Mouse (Mus musculus): ENCODE measurements at regions not wholly inside any gene's neighbourhood (a gene's known extent, or its start where the extent isn't known, plus 50 kb on each side); places are given as distances from the start of the nearest gene placed in this dataset.

DNA sequence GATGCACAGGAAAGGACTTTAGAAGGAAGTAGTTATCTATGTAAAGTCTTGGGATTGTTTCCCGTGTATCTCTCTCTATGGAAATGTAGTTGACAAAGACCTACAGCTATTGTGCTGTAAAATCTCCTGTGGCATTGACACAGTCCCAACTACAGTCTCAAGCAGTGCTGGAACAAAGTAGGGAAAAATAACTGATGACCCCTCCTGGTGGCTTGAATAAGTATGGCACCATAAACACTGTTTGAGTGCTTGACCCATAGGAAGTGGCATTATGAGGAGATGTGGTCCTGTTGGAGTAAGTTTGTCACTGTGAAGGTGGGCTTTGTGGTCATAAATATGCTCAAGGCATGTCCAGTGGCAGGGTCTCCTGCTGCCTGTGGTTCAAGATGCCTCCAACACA, 928.4 kb upstream of the Mms22l start:
- no peak for ATAC-seq (ENCODE audit: low FRiP score)
- 59% methylated on average over 1 of the region's 1 CpGs for WGBS
- Histone ChIP-seq H3K4me3 (no peak overlapping the region), H3K27me3 (no peaks in the 10 kb centered on the region), H3K9ac (no peak overlapping the region), H3K4me2 (replicated peaks) (no peak overlapping the region), H3K4me1 (no peaks in the 10 kb centered on the region), H3K27ac (no peak overlapping the region), H3K9me3 (replicated peaks) (0 out of 2 replicates have a peak, but pooled peaks cover 7% of the 10 kb centered on the region), H3K36me3 (no peaks in the 10 kb centered on the region)

DNA sequence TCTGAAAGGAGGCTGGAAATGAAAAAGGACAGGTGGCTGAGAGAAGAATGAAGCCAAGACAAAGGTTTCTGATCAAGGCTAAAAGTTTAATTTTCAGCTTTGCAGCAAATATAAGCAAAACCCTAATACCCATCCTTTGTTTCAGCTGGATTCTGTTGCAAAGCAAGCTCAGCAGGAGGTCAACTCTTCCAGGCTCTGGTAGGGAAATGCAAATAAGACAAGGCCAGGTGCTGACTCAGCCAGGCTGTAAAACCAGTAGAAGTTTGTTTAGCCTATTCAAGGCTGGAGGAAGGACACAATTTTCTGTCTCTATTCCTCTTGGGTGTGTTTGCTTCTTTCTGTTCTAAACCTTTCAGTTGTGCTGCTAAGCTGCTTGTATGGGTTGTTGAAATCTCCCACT, 923.2 kb upstream of the Mms22l start:
- ATAC-seq (ENCODE audit: low FRiP score): no peak
- no peak overlapping the region for H3K9ac ChIP-seq
- no peak overlapping the region for H3K4me2 ChIP-seq (replicated peaks)
- H3K9me3 ChIP-seq (replicated peaks): no peaks in the 10 kb centered on the region
- no peaks in the 10 kb centered on the region for H3K36me3 ChIP-seq
- H3K27me3 ChIP-seq: no peaks in the 10 kb centered on the region
- no peaks in the 10 kb centered on the region for H3K4me1 ChIP-seq
- no peak overlapping the region for H3K4me3 ChIP-seq
- H3K27ac ChIP-seq: no peak overlapping the region

DNA sequence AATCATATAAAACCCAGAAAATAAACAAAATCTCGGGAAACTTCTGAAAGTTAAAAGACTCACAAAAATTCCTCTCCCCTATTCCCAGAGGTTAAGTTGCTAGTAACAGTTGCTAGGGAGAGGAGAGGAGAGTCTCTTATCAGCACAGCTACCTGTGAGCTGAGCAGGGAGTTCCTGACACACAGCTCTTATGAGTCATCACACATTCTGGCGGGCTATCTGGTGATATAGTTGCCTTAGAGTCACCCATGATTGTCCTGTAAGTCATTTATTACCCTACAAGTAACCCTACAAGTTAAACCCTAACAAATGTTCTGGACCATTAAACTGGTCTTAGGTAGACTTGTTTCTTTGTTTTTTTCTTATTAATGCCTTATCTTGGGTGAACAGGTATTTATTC, 908.8 kb upstream of the Mms22l start:
- Histone ChIP-seq H3K9ac (no peak overlapping the region), H3K27me3 (no peaks in the 10 kb centered on the region), H3K4me3 (no peak overlapping the region), H3K9me3 (replicated peaks) (no peaks in the 10 kb centered on the region), H3K4me2 (replicated peaks) (no peak overlapping the region), H3K4me1 (peaks cover 3% of the 10 kb centered on the region; the same call in 1 of the 2 replicates), H3K36me3 (no peaks in the 10 kb centered on the region), H3K27ac (no peak overlapping the region)
- no peak for ATAC-seq (ENCODE audit: low FRiP score)
- WGBS: 77% methylated on average over 2 of the region's 2 CpGs

DNA sequence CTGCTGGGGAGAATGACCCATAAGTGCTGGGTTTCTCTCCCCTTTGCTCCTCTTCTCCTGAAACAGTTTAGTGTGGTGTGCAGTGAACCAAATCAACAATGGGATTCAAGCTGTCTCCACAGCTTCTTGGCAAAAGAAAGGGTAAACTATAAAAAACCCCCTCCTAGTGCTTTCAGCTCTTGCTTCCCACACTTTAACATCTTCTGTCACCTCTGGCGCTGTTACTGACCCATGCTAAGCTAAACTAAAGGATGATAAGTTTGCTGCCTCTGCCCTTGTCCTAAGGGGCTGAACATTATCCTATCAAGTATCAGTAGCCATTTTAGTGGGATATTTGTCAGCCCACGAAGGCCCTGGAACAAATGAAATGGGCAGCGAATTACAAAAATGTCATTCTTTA, 905.4 kb upstream of the Mms22l start:
- 24% methylated on average over 3 of the region's 3 CpGs for whole genome bisulfite sequencing
- Histone ChIP-seq H3K4me2 (replicated peaks) (no peak overlapping the region), H3K4me1 (peaks cover 3% of the 10 kb centered on the region; the same call in 1 of the 2 replicates), H3K36me3 (no peaks in the 10 kb centered on the region), H3K9ac (no peak overlapping the region), H3K27ac (no peak overlapping the region), H3K27me3 (no peaks in the 10 kb centered on the region), H3K4me3 (no peak overlapping the region), H3K9me3 (replicated peaks) (no peaks in the 10 kb centered on the region)
- no peak for ATAC-seq (ENCODE audit: low FRiP score)

DNA sequence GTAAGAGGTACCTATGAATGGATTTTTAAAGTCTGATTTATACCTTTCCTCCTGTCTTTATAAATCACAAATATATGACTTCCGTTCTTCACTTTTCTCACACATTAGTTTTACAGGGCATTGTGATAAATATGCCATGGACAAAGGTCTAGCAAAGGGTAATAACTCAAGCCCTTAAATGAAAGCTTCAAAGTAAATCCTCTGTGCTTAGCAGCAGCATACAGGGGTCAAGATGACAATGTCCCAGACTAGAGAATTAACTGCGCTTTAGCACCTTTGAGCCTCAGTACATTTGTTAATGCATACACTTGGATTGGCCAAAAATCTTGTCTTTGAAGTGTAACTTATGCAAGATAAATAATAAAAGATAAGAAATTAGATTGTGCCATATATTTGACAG, 904.7 kb upstream of the Mms22l start:
- no peaks in the 10 kb centered on the region for H3K36me3 ChIP-seq
- no peak for ATAC-seq (ENCODE audit: low FRiP score)
- 57% methylated on average over 2 of the region's 2 CpGs for WGBS
- peaks cover 3% of the 10 kb centered on the region; the same call in 1 of the 2 replicates for H3K4me1 ChIP-seq
- H3K27ac ChIP-seq: no peak overlapping the region
- H3K4me2 ChIP-seq (replicated peaks): no peak overlapping the region
- no peaks in the 10 kb centered on the region for H3K9me3 ChIP-seq (replicated peaks)
- H3K4me3 ChIP-seq: no peak overlapping the region
- no peak overlapping the region for H3K9ac ChIP-seq
- H3K27me3 ChIP-seq: no peaks in the 10 kb centered on the region

DNA sequence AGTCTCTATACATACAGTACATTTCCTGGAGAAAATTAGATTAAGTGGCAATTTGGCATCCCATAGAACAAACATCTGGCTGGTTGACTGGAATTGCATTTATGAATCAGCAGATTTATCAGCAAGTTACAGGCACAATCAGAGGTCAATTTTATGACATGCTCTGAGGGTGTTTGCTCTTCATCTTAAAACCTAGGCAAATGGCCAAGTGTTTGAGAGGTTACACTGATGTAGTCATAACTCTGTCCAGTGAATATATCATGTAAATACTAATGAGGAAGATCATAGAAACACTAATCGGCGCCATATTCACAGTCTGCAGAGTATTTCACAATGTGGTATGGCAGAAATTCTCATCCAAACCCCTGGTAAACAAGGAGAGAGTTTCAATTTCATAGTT, 896.2 kb upstream of the Mms22l start:
- Histone ChIP-seq H3K27ac (no peak overlapping the region), H3K9me3 (replicated peaks) (no peaks in the 10 kb centered on the region), H3K9ac (no peak overlapping the region), H3K4me2 (replicated peaks) (no peak overlapping the region), H3K27me3 (no peaks in the 10 kb centered on the region), H3K4me3 (no peak overlapping the region), H3K36me3 (no peaks in the 10 kb centered on the region), H3K4me1 (peaks cover 16% of the 10 kb centered on the region)
- WGBS: 93% methylated on average over 2 of the region's 2 CpGs
- ATAC-seq (ENCODE audit: low FRiP score): no peak

DNA sequence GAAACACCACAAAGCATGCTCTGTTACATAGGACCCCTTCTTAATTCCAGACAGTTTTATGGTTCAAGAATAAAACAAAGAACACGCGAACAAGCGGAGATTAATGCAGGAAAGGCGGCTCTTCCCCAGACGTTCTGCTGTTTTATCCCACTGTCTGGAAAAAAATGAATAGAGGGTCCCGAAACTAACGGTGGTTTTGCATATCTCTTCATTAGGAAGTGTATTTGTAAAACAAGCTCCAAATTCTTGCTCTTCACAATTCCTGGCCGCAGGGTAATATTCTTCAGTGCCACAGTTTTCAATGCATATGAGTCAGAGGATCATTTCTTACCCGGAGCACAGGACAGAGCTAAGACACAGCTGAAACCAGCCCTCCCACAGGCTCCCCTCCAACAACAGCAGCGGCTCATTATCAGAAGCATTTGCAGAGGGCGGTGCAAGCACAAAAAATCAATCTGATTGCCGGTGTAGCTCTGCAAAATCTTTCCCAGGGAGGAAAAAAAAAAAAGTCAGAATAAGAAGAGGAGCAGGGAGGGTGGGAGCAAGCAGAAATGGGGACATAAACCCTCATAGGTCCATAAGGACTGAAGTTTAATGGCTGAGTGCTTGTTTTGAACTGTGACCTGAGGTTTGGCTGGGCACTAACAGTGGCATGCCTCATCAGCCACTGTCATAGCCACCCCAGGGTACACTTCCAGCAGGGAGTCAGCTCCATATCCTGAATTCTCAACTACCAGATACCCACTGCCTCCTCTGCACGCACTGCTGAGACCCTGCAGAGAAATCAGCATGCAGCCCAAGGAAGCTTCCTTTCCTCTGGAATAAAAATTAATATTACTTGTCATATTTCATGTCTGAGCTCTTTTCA, 894.6 kb upstream of the Mms22l start:
- H3K4me3 ChIP-seq: peak overlapping the region; percentile 14
- no peaks in the 10 kb centered on the region for H3K27me3 ChIP-seq
- H3K4me1 ChIP-seq: peaks cover 16% of the 10 kb centered on the region
- peak overlapping the region; percentile 43 for H3K4me2 ChIP-seq (replicated peaks)
- H3K9ac ChIP-seq: 0 out of 2 replicates have a peak overlapping the region, but pooled peaks have one; percentile 1
- peak; percentile 91 for ATAC-seq (ENCODE audit: low FRiP score)
- no peaks in the 10 kb centered on the region for H3K9me3 ChIP-seq (replicated peaks)
- WGBS: 17% methylated on average over 13 of the region's 13 CpGs
- H3K36me3 ChIP-seq: no peaks in the 10 kb centered on the region
- peak overlapping the region; percentile 88 for H3K27ac ChIP-seq

DNA sequence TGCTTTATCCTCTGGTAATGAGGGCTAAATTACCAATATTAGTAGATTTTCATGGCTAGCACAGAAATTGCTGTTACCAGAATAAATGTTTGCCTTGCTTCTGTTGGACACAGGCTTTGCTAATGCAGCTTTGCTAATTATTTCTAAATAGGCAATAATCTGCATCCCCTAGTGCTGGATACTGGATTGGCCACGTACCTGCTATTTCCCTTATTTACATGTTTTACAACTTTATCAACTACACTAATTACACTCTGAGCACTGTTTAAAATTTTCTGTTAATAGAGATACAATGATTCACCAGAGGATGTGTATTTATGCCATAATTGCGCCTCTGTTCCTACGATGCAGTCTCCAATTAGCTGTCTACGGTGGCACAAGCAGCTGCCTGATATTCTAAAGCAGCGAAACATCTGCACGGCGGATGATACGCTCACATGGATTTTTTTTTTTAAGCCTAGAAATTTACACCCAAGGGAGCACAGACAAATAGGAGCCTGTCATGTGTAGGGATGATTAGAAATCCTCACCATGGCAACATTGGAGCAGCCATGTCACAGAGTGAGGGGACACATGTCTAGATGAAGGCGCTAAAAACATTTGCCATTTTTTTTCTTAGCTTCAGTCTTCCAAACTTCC, 893.8 kb upstream of the Mms22l start:
- Histone ChIP-seq H3K4me3 (no peak overlapping the region; the same call in 1 of the 2 replicates), H3K9me3 (replicated peaks) (no peaks in the 10 kb centered on the region)
- WGBS: 24% methylated on average over 9 of the region's 9 CpGs

DNA sequence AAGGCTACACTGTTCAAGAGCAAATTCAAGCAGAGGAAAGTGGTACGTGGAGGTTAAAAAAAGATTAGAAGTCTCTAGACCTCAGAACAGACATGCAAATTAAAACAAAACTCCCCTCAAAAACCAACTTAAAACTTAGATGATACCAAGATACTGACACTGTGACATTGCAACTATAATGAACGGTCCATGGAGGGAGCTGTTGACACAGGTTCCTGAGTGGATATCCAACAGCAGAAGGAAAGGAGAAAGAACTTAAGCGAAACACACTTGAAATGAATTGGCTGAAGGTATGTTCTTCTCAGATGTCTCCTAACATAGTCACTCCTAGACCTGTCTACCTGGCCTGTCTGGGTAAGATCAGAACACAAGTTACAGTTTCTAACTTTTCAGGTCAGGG, 888.9 kb upstream of the Mms22l start:
- Histone ChIP-seq H3K4me2 (replicated peaks) (no peak overlapping the region), H3K9ac (no peak overlapping the region), H3K36me3 (no peaks in the 10 kb centered on the region), H3K9me3 (replicated peaks) (no peaks in the 10 kb centered on the region), H3K27me3 (no peaks in the 10 kb centered on the region), H3K4me1 (peaks cover 4% of the 10 kb centered on the region), H3K27ac (no peak overlapping the region), H3K4me3 (no peak overlapping the region)
- 78% methylated on average over 3 of the region's 3 CpGs for WGBS
- no peak for ATAC-seq (ENCODE audit: low FRiP score)

More for the DNA sequence above, 893.8 kb upstream of the Mms22l start:
- Histone ChIP-seq H3K27ac (peak overlapping the region; percentile 88), H3K4me2 (replicated peaks) (peak overlapping the region; percentile 43), H3K36me3 (no peaks in the 10 kb centered on the region), H3K27me3 (no peaks in the 10 kb centered on the region), H3K4me1 (peaks cover 16% of the 10 kb centered on the region), H3K9ac (0 out of 2 replicates have a peak overlapping the region, but pooled peaks have one; percentile 1)
- peak; percentile 82 for ATAC-seq (ENCODE audit: low FRiP score)

DNA sequence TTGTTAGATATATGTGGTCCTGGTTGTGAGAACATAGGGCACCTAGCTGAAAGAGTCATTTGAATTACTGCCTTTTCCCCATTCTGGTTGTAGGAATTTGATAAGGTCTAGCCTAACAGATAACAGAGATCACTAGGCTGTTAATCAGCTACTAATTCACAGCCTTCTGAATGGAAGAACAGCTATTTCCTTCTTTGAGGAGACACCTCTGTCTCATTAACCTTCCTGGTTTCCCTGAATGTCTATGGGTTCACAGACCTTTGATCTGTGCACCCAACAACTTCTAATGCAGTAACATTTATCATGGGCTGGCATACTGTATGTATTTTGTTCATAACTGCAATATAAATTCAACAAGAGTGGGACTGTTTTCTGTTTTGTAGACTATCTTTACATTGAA, 875.0 kb upstream of the Mms22l start:
- Histone ChIP-seq H3K27ac (no peak overlapping the region), H3K36me3 (no peaks in the 10 kb centered on the region), H3K9me3 (replicated peaks) (no peaks in the 10 kb centered on the region), H3K4me2 (replicated peaks) (no peak overlapping the region), H3K4me1 (no peaks in the 10 kb centered on the region), H3K4me3 (no peak overlapping the region), H3K9ac (no peak overlapping the region), H3K27me3 (no peaks in the 10 kb centered on the region)
- ATAC-seq (ENCODE audit: low FRiP score): no peak

DNA sequence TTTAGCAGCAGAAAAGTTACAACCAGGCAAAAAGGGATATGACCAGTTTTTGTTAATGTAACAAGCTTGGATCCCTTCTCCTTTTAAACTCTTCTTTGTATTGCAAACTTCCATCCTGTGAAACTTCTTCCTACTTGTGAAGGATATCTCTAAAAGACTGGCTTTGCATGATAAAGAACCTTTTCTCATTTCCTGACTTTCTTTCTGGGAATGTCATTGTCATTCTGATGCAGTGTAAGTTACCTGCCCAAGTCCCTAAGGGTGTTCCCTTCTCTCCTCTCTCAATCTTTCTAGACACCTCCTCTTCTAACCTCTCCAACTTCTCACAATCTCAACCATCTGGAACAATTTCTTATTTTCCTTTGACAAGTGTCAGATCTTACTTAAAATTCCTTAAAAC, 874.0 kb upstream of the Mms22l start:
- Histone ChIP-seq H3K4me3 (no peak overlapping the region), H3K9ac (no peak overlapping the region)
- ATAC-seq (ENCODE audit: low FRiP score): no peak

DNA sequence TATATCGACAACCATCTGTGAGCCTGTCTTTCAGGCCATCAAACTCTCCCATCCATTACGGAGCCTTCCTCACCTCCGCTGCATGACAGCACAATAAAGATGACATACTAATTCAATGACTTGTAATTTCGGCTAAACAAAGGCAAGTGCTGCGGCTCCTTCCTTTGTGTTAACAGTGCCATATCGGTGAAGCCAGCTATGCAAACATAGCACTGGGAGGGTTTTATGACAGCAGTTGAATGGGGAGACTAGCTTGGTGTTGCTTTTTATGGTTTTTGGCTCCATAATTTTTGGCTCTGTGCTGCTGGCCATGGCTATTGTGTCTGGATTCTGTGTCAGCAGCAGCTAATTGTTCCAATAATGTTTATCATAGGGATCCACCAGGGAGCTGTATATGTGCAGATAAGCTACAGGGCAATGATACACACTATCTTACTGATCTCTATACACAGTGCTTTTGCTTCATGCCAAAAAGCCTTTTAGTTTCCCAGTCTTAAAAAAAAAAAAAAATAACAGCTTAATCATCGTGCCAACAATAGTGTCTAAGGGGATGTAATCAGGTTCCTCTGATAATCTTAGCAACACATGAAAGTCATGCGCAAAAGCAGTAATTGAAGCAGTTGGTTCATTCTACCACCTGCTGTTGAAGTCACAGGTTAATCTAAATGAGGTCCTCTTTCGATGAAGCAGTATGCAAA, 859.9 kb upstream of the Mms22l start:
- H3K36me3 ChIP-seq: no peaks in the 10 kb centered on the region
- H3K4me2 ChIP-seq (replicated peaks): peak overlapping the region; percentile 33
- H3K9ac ChIP-seq: peak overlapping the region; percentile 41; the same call in 1 of the 2 replicates
- peak overlapping the region; percentile 86 for H3K27ac ChIP-seq
- WGBS: 39% methylated on average over 9 of the region's 9 CpGs
- H3K27me3 ChIP-seq: no peaks in the 10 kb centered on the region
- H3K4me3 ChIP-seq: no peak overlapping the region
- no peaks in the 10 kb centered on the region for H3K9me3 ChIP-seq (replicated peaks)
- H3K4me1 ChIP-seq: 0 out of 2 replicates have a peak, but pooled peaks cover 4% of the 10 kb centered on the region
- ATAC-seq (ENCODE audit: low FRiP score): peak; percentile 79

More for the DNA sequence above, 874.0 kb upstream of the Mms22l start:
- no peak overlapping the region for H3K27ac ChIP-seq
- H3K4me2 ChIP-seq (replicated peaks): no peak overlapping the region
- no peaks in the 10 kb centered on the region for H3K27me3 ChIP-seq
- H3K4me1 ChIP-seq: no peaks in the 10 kb centered on the region
- no peaks in the 10 kb centered on the region for H3K36me3 ChIP-seq
- no peaks in the 10 kb centered on the region for H3K9me3 ChIP-seq (replicated peaks)
